Mouse (Mus musculus) kidney, embryonic 14.5 days (tissue): ENCODE results near the gene Sik3. TPM values are rescaled to one million over a fixed set of nuclear protein-coding genes. Genes with fewer than 3 reads are reported as not detected.
"Not testable (repeated sequence)": the region's sequence is repeated elsewhere in the genome, so short reads cannot be mapped to it uniquely, and the experiment has no call there.

Source experiments
- ATAC-seq: fragments of 200-750 bp; cut with Nextera tagmentation; 2 replicates; pipeline ENCODE4 v1.8.0; 2017; ENCODE audit warnings: moderate number of reproducible peaks, mild to moderate bottlenecking, moderate TSS enrichment, moderate library complexity; ENCODE audit not compliant: low FRiP score, low TSS enrichment
- H3K27ac ChIP-seq: fragments of 300-500 bp; sonication (generic); 2 replicates; pipeline ENCODE4 v1.5.1; 2014; ENCODE audit warnings: low read depth, mild to moderate bottlenecking, low read length, moderate library complexity, mixed read lengths
- H3K27me3 ChIP-seq: fragments of 300-500 bp; sonication (generic); 2 replicates; pipeline ENCODE4 v1.6.1; 2014; ENCODE audit warnings: mild to moderate bottlenecking, low read length; ENCODE audit not compliant: control insufficient read depth, insufficient read depth
- H3K36me3 ChIP-seq: fragments of 300-500 bp; sonication (generic); 2 replicates; pipeline ENCODE4 v1.6.1; 2014; ENCODE audit warnings: low read length, mixed read lengths; ENCODE audit not compliant: control insufficient read depth, insufficient read depth
- H3K4me1 ChIP-seq: fragments of 300-500 bp; sonication (generic); 2 replicates; pipeline ENCODE4 v1.6.1; 2014; ENCODE audit warnings: low read length, mixed read lengths; ENCODE audit not compliant: control insufficient read depth, insufficient read depth
- H3K4me2 ChIP-seq: fragments of 300-500 bp; sonication (generic); replicated peaks from 2 replicates; pipeline ENCODE4 v1.6.1; 2014; ENCODE audit warnings: low read depth, mild to moderate bottlenecking, low read length
- H3K4me3 ChIP-seq: fragments of 300-500 bp; sonication (generic); 2 replicates; pipeline ENCODE4 v1.5.1; 2014; ENCODE audit warnings: mild to moderate bottlenecking, low read length
- H3K9ac ChIP-seq: fragments of 300-500 bp; sonication (generic); 2 replicates; pipeline ENCODE4 v1.6.1; 2014; ENCODE audit warnings: low read depth, mild to moderate bottlenecking, low read length, moderate library complexity
- H3K9me3 ChIP-seq: fragments of 300-500 bp; sonication (generic); 2 replicates; pipeline ENCODE4 v1.6.1; 2016; ENCODE audit warnings: low read length; ENCODE audit not compliant: control insufficient read depth
- WGBS: fragments of 180-500 bp; shearing (Covaris S2); extraction: QIAGEN DNeasy Blood & Tissue Kit; methylation state at CpG from one replicate; pipeline ENCODE4 v1.1.7; 2014; 5-methylcytosine and 5-hydroxymethylcytosine counted together
- polyA plus RNA-seq: library from polyadenylated mRNA; unstranded; fragments of >200 nt; fragmentation: Nextera tagmentation; extraction: Ambion mirVana; gene quantifications from 2 replicates; pipeline ENCODE4 v1.2.1, GENCODE M21; 2014

The Sik3 gene
- polyA plus RNA-seq, 1 experiment from 2014 or later, result 10.1 TPM

DNA sequence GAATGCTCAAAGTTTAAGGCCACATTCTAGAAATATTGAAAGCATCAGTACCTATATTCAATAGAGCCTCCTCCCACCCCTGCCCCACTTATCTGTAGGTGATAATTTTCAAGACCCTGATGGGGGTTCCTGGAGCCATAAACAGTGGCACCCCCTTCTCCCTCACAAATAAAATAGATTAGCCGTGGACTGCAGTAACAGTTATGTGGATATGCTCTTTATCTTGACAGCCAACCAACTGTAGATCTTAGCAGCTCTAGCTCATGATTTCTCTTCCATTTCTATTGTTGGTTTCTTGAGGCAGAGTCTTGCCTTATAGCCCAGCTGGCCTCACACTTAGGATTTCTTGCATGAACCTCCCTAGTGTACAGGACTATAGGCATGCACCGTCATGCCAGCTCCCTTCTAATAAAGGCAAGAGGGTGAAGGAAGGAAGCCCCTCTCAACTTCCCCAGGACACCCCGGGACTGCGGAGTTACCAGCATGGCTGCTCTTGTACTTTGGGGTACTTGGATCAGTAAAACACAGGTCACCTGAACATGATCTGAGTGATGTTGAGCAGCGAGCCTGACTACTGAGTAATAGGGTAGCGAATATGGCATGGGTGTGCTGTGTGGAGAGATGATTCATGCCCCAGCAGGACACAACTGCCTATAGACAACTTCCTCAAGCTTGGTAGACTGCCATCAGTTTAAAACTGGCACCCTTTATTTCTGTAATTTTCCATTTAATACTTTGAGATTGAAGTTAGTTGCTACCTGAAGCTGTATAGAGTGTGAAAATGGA, 108.0 kb downstream of the Sik3 start:
- Histone ChIP-seq H3K4me2 (no peak overlapping the region), H3K9ac (no peak overlapping the region), H3K27ac (peak overlapping the region; percentile 73), H3K27me3 (no peaks in the 10 kb centered on the region), H3K4me1 (peaks cover 20% of the 10 kb centered on the region), H3K4me3 (no peak overlapping the region), H3K9me3 (no peaks in the 10 kb centered on the region), H3K36me3 (no peaks in the 10 kb centered on the region)
- 0 out of 2 replicates have a peak, but pooled peaks have one; percentile 17 for ATAC-seq
- WGBS, result 76% methylated on average over 6 of the region's 6 CpGs

DNA sequence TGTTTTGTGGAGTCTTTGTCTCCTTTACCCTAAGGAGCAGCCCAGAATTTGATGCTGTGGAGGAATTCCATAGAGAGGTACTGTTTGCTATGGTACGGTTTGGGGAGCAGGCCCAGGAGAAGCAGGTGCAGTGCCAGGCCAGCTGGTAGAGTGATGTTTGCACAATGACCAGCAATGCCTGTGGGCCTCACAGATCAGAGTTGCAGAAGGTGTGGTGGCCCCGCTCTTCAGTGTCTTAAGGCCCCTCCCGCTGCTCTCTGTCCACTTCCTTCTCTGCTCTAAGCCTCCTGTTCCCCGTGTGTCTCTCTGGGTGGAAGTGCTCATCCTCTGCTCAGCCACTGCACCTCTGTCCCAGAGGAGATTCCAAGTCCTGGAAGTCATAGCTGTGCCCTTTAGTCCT, 108.9 kb downstream of the Sik3 start:
- Histone ChIP-seq H3K36me3 (no peaks in the 10 kb centered on the region), H3K27me3 (no peaks in the 10 kb centered on the region), H3K4me3 (no peak overlapping the region), H3K9ac (no peak overlapping the region), H3K9me3 (no peaks in the 10 kb centered on the region), H3K27ac (no peak overlapping the region), H3K4me1 (peaks cover 13% of the 10 kb centered on the region), H3K4me2 (no peak overlapping the region)
- no peak for ATAC-seq
- WGBS, result 88% methylated on average over 4 of the region's 4 CpGs

GRCm38 (mm10) chr9:46122731-46123130, 110.1 kb downstream of the Sik3 start:
- Histone ChIP-seq H3K27me3 (no peaks in the 10 kb centered on the region), H3K4me3 (no peak overlapping the region), H3K9me3 (no peaks in the 10 kb centered on the region), H3K27ac (no peak overlapping the region), H3K36me3 (no peaks in the 10 kb centered on the region), H3K9ac (no peak overlapping the region), H3K4me2 (no peak overlapping the region), H3K4me1 (peaks cover 18% of the 10 kb centered on the region)
- WGBS, result 70% methylated on average over 9 of the region's 9 CpGs
- no peak for ATAC-seq

GRCm38 (mm10) chr9:46126295-46126694, 113.7 kb downstream of the Sik3 start:
- Histone ChIP-seq H3K36me3 (peaks cover 3% of the 10 kb centered on the region; the same call in 1 of the 2 replicates), H3K4me2 (no peak overlapping the region), H3K4me3 (no peak overlapping the region), H3K27ac (no peak overlapping the region), H3K4me1 (peaks cover 8% of the 10 kb centered on the region), H3K9me3 (no peaks in the 10 kb centered on the region), H3K27me3 (no peaks in the 10 kb centered on the region), H3K9ac (no peak overlapping the region)
- 41% methylated on average over 2 of the region's 2 CpGs for WGBS
- 0 out of 2 replicates have a peak, but pooled peaks have one; percentile 52 for ATAC-seq

GRCm38 (mm10) chr9:46127326-46127725, 114.7 kb downstream of the Sik3 start:
- Histone ChIP-seq H3K4me2 (no peak overlapping the region), H3K27me3 (no peaks in the 10 kb centered on the region), H3K9me3 (no peaks in the 10 kb centered on the region), H3K27ac (no peak overlapping the region), H3K4me1 (peaks cover 8% of the 10 kb centered on the region), H3K9ac (no peak overlapping the region), H3K4me3 (no peak overlapping the region), H3K36me3 (peaks cover 3% of the 10 kb centered on the region; the same call in 1 of the 2 replicates)
- WGBS, result 37% methylated on average over 5 of the region's 5 CpGs
- ATAC-seq, result no peak

DNA sequence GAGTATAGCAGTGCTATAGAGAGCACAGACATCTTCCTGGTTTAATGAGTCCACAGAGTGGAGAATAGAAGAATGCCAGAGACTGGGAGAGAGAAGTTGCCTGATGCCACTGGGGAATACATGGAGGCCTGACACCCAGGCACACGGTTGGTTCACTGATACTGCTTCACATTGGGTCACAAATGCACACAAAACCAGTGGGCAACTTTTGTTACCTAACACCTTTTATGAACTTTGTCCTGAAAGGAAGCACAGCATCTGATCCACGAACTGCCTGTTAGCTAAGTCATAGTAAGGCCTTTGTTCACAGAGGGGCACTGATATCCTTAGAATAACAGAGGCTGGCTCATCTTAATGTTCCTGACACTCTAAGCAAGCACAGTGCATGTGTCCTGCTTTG, 116.6 kb downstream of the Sik3 start:
- 64% methylated on average over 2 of the region's 2 CpGs for whole genome bisulfite sequencing

GRCm38 (mm10) chr9:46132821-46133220, 120.2 kb downstream of the Sik3 start:
- H3K27me3 ChIP-seq, H3K9ac ChIP-seq, H3K4me1 ChIP-seq, H3K4me2 ChIP-seq, ATAC-seq, H3K4me3 ChIP-seq, H3K36me3 ChIP-seq, H3K9me3 ChIP-seq, H3K27ac ChIP-seq: not testable (repeated sequence)

More for the DNA sequence above, 116.6 kb downstream of the Sik3 start:
- Histone ChIP-seq H3K27me3 (no peaks in the 10 kb centered on the region), H3K36me3 (peaks cover 3% of the 10 kb centered on the region; the same call in 1 of the 2 replicates), H3K4me3 (no peak overlapping the region), H3K9me3 (no peaks in the 10 kb centered on the region), H3K4me2 (no peak overlapping the region), H3K27ac (no peak overlapping the region), H3K9ac (no peak overlapping the region), H3K4me1 (peaks cover 8% of the 10 kb centered on the region)
- ATAC-seq, result no peak

GRCm38 (mm10) chr9:46138831-46139230, 126.2 kb downstream of the Sik3 start:
- H3K4me1 ChIP-seq, result no peaks in the 10 kb centered on the region
- no peak for ATAC-seq
- WGBS, result 45% methylated on average over 6 of the region's 6 CpGs

GRCm38 (mm10) chr9:46140811-46141210, 128.2 kb downstream of the Sik3 start:
- no peaks in the 10 kb centered on the region for H3K9me3 ChIP-seq
- no peak overlapping the region for H3K4me3 ChIP-seq
- H3K27me3 ChIP-seq, result no peaks in the 10 kb centered on the region
- 70% methylated on average over 1 of the region's 1 CpGs for WGBS
- no peaks in the 10 kb centered on the region for H3K4me1 ChIP-seq
- H3K36me3 ChIP-seq, result no peaks in the 10 kb centered on the region
- no peak overlapping the region for H3K27ac ChIP-seq
- H3K9ac ChIP-seq, result no peak overlapping the region; the same call in 1 of the 2 replicates
- ATAC-seq, result no peak
- no peak overlapping the region for H3K4me2 ChIP-seq

More at GRCm38 (mm10) chr9:46138831-46139230, 126.2 kb downstream of the Sik3 start:
- Histone ChIP-seq H3K9ac (no peak overlapping the region), H3K4me2 (no peak overlapping the region), H3K4me3 (no peak overlapping the region), H3K36me3 (no peaks in the 10 kb centered on the region), H3K27me3 (no peaks in the 10 kb centered on the region), H3K9me3 (no peaks in the 10 kb centered on the region), H3K27ac (no peak overlapping the region)
